ENCODE assay signal across 23 mouse cellular contexts in genomic region chr8:3574546-3574945, GRCm38 (mm10). TPM values are rescaled to one million over a fixed set of nuclear protein-coding genes. Genes with fewer than 3 reads are reported as not detected.
DNase-seq lines count a peak whose midpoint lies in the region; TF ChIP-seq lines count a peak whose summit lies in the region.
"Had no signal": no experiment of that assay in that cellular context is flagged by ENCODE, and none has a peak within 500 bp of the region (broad histone marks: within the 10 kb centered on the region; RNA-seq: fewer than 3 reads in every experiment).

No protein-coding gene starts in this region.

- no peak for TF ChIP-seq POLR2A in ES-Bruce4 (IDR thresholded peaks at IDR 0.05; ENCODE audit: insufficient read depth, low read length)

- H3K4me3 ChIP-seq in E14TG2a.4 (replicated peaks; ENCODE audit: low read length) (peak overlapping the region; percentile 67; the same call in 1 of the 2 replicates), ES-Bruce4 (ENCODE audit: low read depth, low read length) (no peak overlapping the region), ES-E14 (ENCODE audit: insufficient read depth in 1 of 2, low read depth in 1 of 2, low read length in 2 of 2, poor library complexity in 1 of 2, severe bottlenecking in 1 of 2) (no peak overlapping the region)
- H3K4me3 ChIP-seq: embryonic facial prominence, embryonic 10.5 days; embryonic facial prominence, embryonic 12.5 days; forebrain, embryonic 13.5 days; forebrain, embryonic 15.5 days had no signal

- 0 out of 2 replicates have a peak, but pooled peaks have one; percentile 37 for TF ChIP-seq EP300 in ES-Bruce4 (IDR thresholded peaks at IDR 0.05; ENCODE audit: insufficient read depth, low read depth, low read length)

- in situ Hi-C loops in ES-E14 (cut with MboI; ENCODE audit: low sequenced_read_pairs in 2 of 2, unreplicated experiment in 2 of 2) = no loop called here

- no peak overlapping the region for H3K9ac ChIP-seq in ES-Bruce4 (ENCODE audit: low read depth, poor library complexity, severe bottlenecking)
- no peak overlapping the region for H3K9ac ChIP-seq in ES-E14 (ENCODE audit: insufficient read depth, low read depth, low read length, poor library complexity, severe bottlenecking)
- H3K9ac ChIP-seq: embryonic facial prominence, embryonic 12.5 days; forebrain, embryonic 13.5 days; forebrain, embryonic 15.5 days; forebrain, postnatal 0 days had no signal

- DNase-seq in ES-E14 (ENCODE audit: low read depth, low spot score) (no peak), ZHBTc4 (ENCODE audit: low read depth, low spot score) (peak; percentile 78)
- no peak for DNase-seq in left cerebral cortex, postnatal 10 days (ENCODE audit: extremely low spot score in 1 of 2, low spot score in 2 of 2)
- DNase-seq in frontal cortex, postnatal 36 days (ENCODE audit: low spot score in 2 of 2) = no peak
- no peak for DNase-seq in kidney, adult 9 months
- DNase-seq: adrenal gland, adult 2 months; adrenal gland, postnatal 10 days; adrenal gland, postnatal 25 days; cerebellum, adult 11 months; cerebellum, adult 2 months; cerebellum, adult 9-10 months; cerebellum, postnatal 10 days; cerebellum, postnatal 25 days; forebrain, postnatal 0 days had no signal

- intact Hi-C loops in left cerebral cortex, postnatal 10 days (cut with DNase I) = no loop called here

- H3K27ac ChIP-seq in ES-Bruce4 (ENCODE audit: insufficient read depth, low read length) = peak overlapping the region; percentile 79
- H3K27ac ChIP-seq in ES-E14 (ENCODE audit: insufficient read depth, low read depth, low read length, poor library complexity, severe bottlenecking) = peak overlapping the region; percentile 76; the same call in 1 of the 2 replicates
- H3K27ac ChIP-seq: embryonic facial prominence, embryonic 10.5 days; embryonic facial prominence, embryonic 12.5 days; forebrain, embryonic 13.5 days; forebrain, embryonic 15.5 days had no signal

- no peak for TF ChIP-seq CTCF in E14TG2a.4 (conservative IDR thresholded peaks at IDR 0.05; ENCODE audit: low read length)
- no peak for TF ChIP-seq CTCF in ES-Bruce4 (IDR thresholded peaks at IDR 0.05; ENCODE audit: low read depth, low read length)

- H3K4me1 ChIP-seq in E14TG2a.4 (replicated peaks; ENCODE audit: low read depth, low read length) (peaks cover 92% of the 10 kb centered on the region), ES-Bruce4 (ENCODE audit: control insufficient read depth, insufficient read depth, low read length) (peaks cover 9% of the 10 kb centered on the region), ES-E14 (ENCODE audit: control insufficient read depth in 2 of 2, insufficient read depth in 2 of 2, low read length in 2 of 2, poor library complexity in 1 of 2) (peaks cover 18 to 22% of the 10 kb centered on the region in 2 experiments)
- H3K4me1 ChIP-seq: embryonic facial prominence, embryonic 10.5 days; embryonic facial prominence, embryonic 12.5 days; forebrain, embryonic 13.5 days; forebrain, embryonic 15.5 days had no signal

- H3K36me3 ChIP-seq in E14TG2a.4 (ENCODE audit: insufficient read depth, low read length) (peaks cover 34% of the 10 kb centered on the region), ES-Bruce4 (ENCODE audit: control insufficient read depth, insufficient read depth, low read length, poor library complexity, severe bottlenecking) (peaks cover 7% of the 10 kb centered on the region), ES-E14 (ENCODE audit: control insufficient read depth, insufficient read depth, low read length, poor library complexity, severe bottlenecking) (no peaks in the 10 kb centered on the region; the same call in 1 of the 2 replicates)
- H3K36me3 ChIP-seq: embryonic facial prominence, embryonic 10.5 days; embryonic facial prominence, embryonic 12.5 days; forebrain, embryonic 15.5 days had no signal

- no peaks in the 10 kb centered on the region for H3K27me3 ChIP-seq in E14TG2a.4 (ENCODE audit: insufficient read depth, low read length)
- no peaks in the 10 kb centered on the region for H3K27me3 ChIP-seq in ES-Bruce4 (ENCODE audit: control insufficient read depth, insufficient read depth, low read length, poor library complexity, severe bottlenecking)
- H3K27me3 ChIP-seq: embryonic facial prominence, embryonic 12.5 days; forebrain, embryonic 13.5 days; forebrain, embryonic 15.5 days had no signal

- no peaks in the 10 kb centered on the region for H3K9me3 ChIP-seq in E14TG2a.4 (ENCODE audit: low read length)
- H3K9me3 ChIP-seq in ES-Bruce4 (replicated peaks; ENCODE audit: control insufficient read depth, insufficient read depth, low read length, poor library complexity, severe bottlenecking) = no peaks in the 10 kb centered on the region
- H3K9me3 ChIP-seq in ES-E14 (ENCODE audit: control insufficient read depth, insufficient read depth, low read depth, low read length) = no peaks in the 10 kb centered on the region
- H3K9me3 ChIP-seq: embryonic facial prominence, embryonic 10.5 days; embryonic facial prominence, embryonic 12.5 days; forebrain, embryonic 13.5 days; forebrain, embryonic 15.5 days had no signal

TF ChIP-seq in ES-E14, 5 proteins besides CTCF, POLR2A, EP300 and RAD21:
- TF ChIP-seq ZNF384 (IDR thresholded peaks at IDR 0.05; ENCODE audit: low read depth, low read length) (peak; percentile 79; the same call in 1 of the 2 replicates), ZC3H11A (IDR thresholded peaks at IDR 0.05; ENCODE audit: borderline replicate concordance, low read depth, low read length) (no peak)

RNA-seq across cellular contexts. Expression of gene C330021F23Rik, which starts 6.8 kb away (rescaled TPM):
- polyA plus RNA-seq in ES-Bruce4 (2011; ENCODE audit: insufficient read depth, insufficient read length, low read depth, missing spikeins) = 22.8 and 24.0 TPM in 2 replicates
- total RNA-seq in ES-E14 (2012; rRNA removed) = 4.5 and 4.6 TPM in 2 replicates
- total RNA-seq in left cerebral cortex, postnatal 10 days (2021) = not detected
- total RNA-seq: adrenal gland, adult 2 months; adrenal gland, postnatal 25 days; forebrain, postnatal 0 days had no signal
- polyA plus RNA-seq: adrenal gland, adult 2 months; C2C12 had no signal

RNA-seq across cellular contexts. Expression of gene Camsap3, which starts 12.5 kb away (rescaled TPM):
- 68.9 and 69.1 TPM in 2 replicates for polyA plus RNA-seq in ES-Bruce4 (2011; ENCODE audit: insufficient read depth, insufficient read length, low read depth, missing spikeins)
- 22.4 and 36.8 TPM in 2 replicates for total RNA-seq in ES-E14 (2012; rRNA removed)
- total RNA-seq in left cerebral cortex, postnatal 10 days (2021) = 10 to 100 TPM; 67.3 to 71.8 TPM

RNA-seq across cellular contexts. Expression of gene Xab2, which starts 46.6 kb away (rescaled TPM):
- polyA plus RNA-seq in ES-Bruce4 (2011; ENCODE audit: insufficient read depth, insufficient read length, low read depth, missing spikeins) = 57.8 and 65.8 TPM in 2 replicates
- 76.0 and 78.9 TPM in 2 replicates for total RNA-seq in ES-E14 (2012; rRNA removed)
- 10 to 100 TPM; 32.4 to 36.3 TPM for total RNA-seq in left cerebral cortex, postnatal 10 days (2021)

RNA-seq across cellular contexts. Expression of gene Pet100, which starts 46.8 kb away (rescaled TPM):
- polyA plus RNA-seq in ES-Bruce4 (2011; ENCODE audit: insufficient read depth, insufficient read length, low read depth, missing spikeins) = 93.4 and 100 TPM in 2 replicates
- 97.6 and 110 TPM in 2 replicates for total RNA-seq in ES-E14 (2012; rRNA removed)
- total RNA-seq in left cerebral cortex, postnatal 10 days (2021) = 10 to 100 TPM; 78.6 to 80.1 TPM

RNA-seq across cellular contexts. Expression of gene Pcp2, which starts 50.8 kb away (rescaled TPM):
- polyA plus RNA-seq in ES-Bruce4 (2011; ENCODE audit: insufficient read depth, insufficient read length, low read depth, missing spikeins) = not detected in 2 replicates
- total RNA-seq in ES-E14 (2012; rRNA removed) = 0.79 and 0.89 TPM in 2 replicates
- total RNA-seq in left cerebral cortex, postnatal 10 days (2021) = not detected
- total RNA-seq: adrenal gland, adult 2 months; adrenal gland, postnatal 10 days; adrenal gland, postnatal 25 days; adrenal gland, postnatal 4 days; forebrain, postnatal 0 days had no signal
- polyA plus RNA-seq: adrenal gland, adult 2 months; cortical plate, adult 2 months; forebrain, postnatal 0 days had no signal
